Mouse (Mus musculus) ES-E14 (cell line): ENCODE results near the gene Rpl34.

Experiments used
- CHD2 ChIP-seq: IDR thresholded peaks from 2 replicates; pipeline ENCODE4 v1.6.1; 2014; ENCODE audit warnings: mild to moderate bottlenecking, low read depth, low read length, inconsistent platforms
- HCFC1 ChIP-seq: IDR thresholded peaks from 2 replicates; pipeline ENCODE4 v1.6.1; 2012; ENCODE audit warnings: low read length, inconsistent platforms, borderline replicate concordance; ENCODE audit not compliant: insufficient read depth
- MAFK ChIP-seq: IDR thresholded peaks from 2 replicates; pipeline ENCODE4 v1.6.1; 2014; ENCODE audit warnings: mild to moderate bottlenecking, low read depth, low read length, inconsistent platforms; ENCODE audit not compliant: insufficient read depth
- ZC3H11A ChIP-seq: IDR thresholded peaks from 2 replicates; pipeline ENCODE4 v1.6.1; 2012; ENCODE audit warnings: low read depth, mild to moderate bottlenecking, inconsistent platforms, low read length, borderline replicate concordance

DNA sequence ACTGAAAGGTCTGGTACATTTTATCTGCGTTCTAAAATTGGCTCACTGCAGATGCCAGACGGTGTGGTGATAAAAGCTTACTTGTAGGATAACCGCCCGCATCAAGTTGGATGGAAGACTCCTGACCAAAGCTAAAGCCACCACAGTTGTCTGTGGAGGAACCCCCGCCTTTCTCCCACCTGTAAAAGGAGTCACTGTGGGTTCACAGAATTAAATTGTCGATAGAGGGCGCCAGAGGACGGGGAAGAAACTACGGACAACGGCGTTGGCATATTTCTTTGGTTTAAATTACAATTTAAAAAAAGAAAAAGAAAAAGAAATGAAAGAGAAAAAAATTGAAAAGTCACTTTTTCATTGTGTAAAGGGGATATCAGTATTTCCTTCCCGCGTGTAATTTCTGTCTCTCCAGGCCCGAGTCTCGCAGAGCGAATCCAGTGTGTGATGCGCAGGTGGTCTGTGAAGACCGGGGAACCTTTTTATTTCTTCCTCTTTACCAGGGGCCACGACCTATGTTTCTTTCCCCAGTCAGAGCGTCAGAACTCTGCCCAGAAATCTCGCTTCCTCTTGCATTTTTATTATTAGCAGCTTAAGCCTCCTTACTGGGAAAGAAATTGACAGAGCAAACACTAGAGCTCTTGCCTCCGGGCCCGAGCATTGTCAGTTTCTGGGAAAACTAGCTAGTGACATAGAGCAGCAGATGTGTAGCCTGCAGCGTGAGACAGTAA, 30.7 kb upstream of the Rpl34 start:
- TF ChIP-seq MAFK (no peak), ZC3H11A (peak; percentile 39; the same call in 1 of the 2 replicates), CHD2 (no peak), HCFC1 (no peak)
